Mouse (Mus musculus) heart, postnatal 0 days (tissue): ENCODE measurements around the gene Kcnk10. TPM values are rescaled to one million over a fixed set of nuclear protein-coding genes. Genes with fewer than 3 reads are reported as not detected.

ENCODE experiments used
- ATAC-seq: fragments of 200-750 bp; cut with Nextera tagmentation; 2 replicates; pipeline ENCODE4 v1.8.0; 2017; ENCODE audit warnings: low read depth, moderate number of reproducible peaks, moderate library complexity; ENCODE audit not compliant: insufficient read depth
- DNase-seq: peaks from one replicate; pipeline ENCODE4 v3.0.0-alpha.2; 2016; ENCODE audit warnings: low spot score
- H3K27ac ChIP-seq: fragments of 300-500 bp; sonication (generic); 2 replicates; pipeline ENCODE4 v1.5.1; 2014; ENCODE audit warnings: low read depth, mild to moderate bottlenecking
- H3K27me3 ChIP-seq: fragments of 300-500 bp; sonication (generic); 2 replicates; pipeline ENCODE4 v1.6.1; 2014; ENCODE audit warnings: low read length, mixed read lengths; ENCODE audit not compliant: control insufficient read depth, insufficient read depth
- H3K36me3 ChIP-seq: fragments of 300-500 bp; sonication (generic); replicated peaks from 2 replicates; pipeline ENCODE4 v1.6.1; 2014; ENCODE audit warnings: low read length, mixed read lengths; ENCODE audit not compliant: control insufficient read depth, insufficient read depth
- H3K4me1 ChIP-seq: fragments of 300-500 bp; sonication (generic); 2 replicates; pipeline ENCODE4 v1.6.1; 2014; ENCODE audit warnings: antibody characterized with exemption; ENCODE audit not compliant: control insufficient read depth, insufficient read depth
- H3K4me2 ChIP-seq: fragments of 300-500 bp; sonication (generic); 2 replicates; pipeline ENCODE4 v1.6.1; 2014; ENCODE audit warnings: low read depth, mild to moderate bottlenecking, low read length, moderate library complexity
- H3K4me3 ChIP-seq: fragments of 300-500 bp; sonication (generic); 2 replicates; pipeline ENCODE4 v1.5.1; 2014; ENCODE audit warnings: low read depth, low read length
- H3K9ac ChIP-seq: fragments of 300-500 bp; sonication (generic); replicated peaks from 2 replicates; pipeline ENCODE4 v1.6.1; 2014; ENCODE audit warnings: low read depth, low read length, mixed read lengths
- H3K9me3 ChIP-seq: fragments of 300-500 bp; sonication (generic); replicated peaks from 2 replicates; pipeline ENCODE4 v1.6.1; 2016; ENCODE audit warnings: low read length; ENCODE audit not compliant: control insufficient read depth
- CTCF ChIP-seq: IDR thresholded peaks from 2 replicates; pipeline ENCODE4 v1.5.1; 2016; ENCODE audit warnings: antibody characterized with exemption, control low read depth, low read depth
- EP300 ChIP-seq: IDR thresholded peaks from 2 replicates; pipeline ENCODE4 v1.6.1; 2016; ENCODE audit warnings: antibody characterized with exemption, low read depth
- WGBS: fragments of 180-500 bp; shearing (Covaris S2); extraction: QIAGEN DNeasy Blood & Tissue Kit; methylation state at CpG from one replicate; pipeline ENCODE4 v1.1.7; 2014; 5-methylcytosine and 5-hydroxymethylcytosine counted together
- polyA plus RNA-seq: library from polyadenylated mRNA; unstranded; fragments of >200 nt; fragmentation: Nextera tagmentation; extraction: Ambion mirVana; gene quantifications from 2 replicates; pipeline ENCODE4 v1.2.1, GENCODE M21; 2015
- total RNA-seq: library from RNA; depleted of rRNA; stranded (reverse); fragments of >200 nt; gene quantifications from 2 replicates; pipeline ENCODE4 v1.2.3, GENCODE M21; 2014; ENCODE audit warnings: low replicate concordance

Kcnk10 gene
- total and polyA plus RNA-seq, 2 experiments from 2014 or later: not detected

GRCm38 (mm10) chr12:98575195-98575887 is 2.8 kb downstream of the Kcnk10 start:
- 14% methylated on average over 17 of the region's 17 CpGs for WGBS
- Histone ChIP-seq H3K36me3 (no peaks in the 10 kb centered on the region), H3K9ac (no peak overlapping the region; the same call in 1 of the 2 replicates), H3K27ac (no peak overlapping the region), H3K4me3 (peak overlapping the region; percentile 65), H3K4me2 (peak overlapping the region; percentile 98), H3K9me3 (no peaks in the 10 kb centered on the region), H3K4me1 (peaks cover 3% of the 10 kb centered on the region; the same call in 1 of the 2 replicates), H3K27me3 (peaks cover 68% of the 10 kb centered on the region)
- TF ChIP-seq EP300: no peak
- TF ChIP-seq CTCF: no peak
- ATAC-seq: no peak
- DNase-seq: no peak

GRCm38 (mm10) chr12:98574353-98575194 is 3.5 kb downstream of the Kcnk10 start:
- Histone ChIP-seq H3K36me3 (no peaks in the 10 kb centered on the region), H3K9me3 (no peaks in the 10 kb centered on the region), H3K27ac (no peak overlapping the region), H3K4me1 (peaks cover 3% of the 10 kb centered on the region; the same call in 1 of the 2 replicates), H3K4me3 (peak overlapping the region; percentile 65), H3K9ac (peak overlapping the region; percentile 34; the same call in 1 of the 2 replicates), H3K4me2 (peak overlapping the region; percentile 98), H3K27me3 (peaks cover 68% of the 10 kb centered on the region)
- under 1% methylated on average over 80 of the region's 84 CpGs for WGBS
- ATAC-seq (peak; percentile 61), DNase-seq (no peak)
- TF ChIP-seq CTCF (no peak), EP300 (no peak)

- peak overlapping the region; percentile 65 for H3K4me3 ChIP-seq
- ATAC-seq (no peak), DNase-seq (no peak)
- H3K27ac ChIP-seq: no peak overlapping the region
- TF ChIP-seq EP300 (no peak), CTCF (no peak)
- H3K9me3 ChIP-seq: no peaks in the 10 kb centered on the region
- H3K9ac ChIP-seq: no peak overlapping the region
- H3K27me3 ChIP-seq: peaks cover 63% of the 10 kb centered on the region
- no peaks in the 10 kb centered on the region for H3K36me3 ChIP-seq
- peaks cover 3% of the 10 kb centered on the region; the same call in 1 of the 2 replicates for H3K4me1 ChIP-seq
- 22% methylated on average over 25 of the region's 25 CpGs for WGBS
- peak overlapping the region; percentile 98 for H3K4me2 ChIP-seq
Observed at GRCm38 (mm10) chr12:98573317-98574270, 4.5 kb downstream of the Kcnk10 start.

- no peak for ATAC-seq
- TF ChIP-seq CTCF (no peak), EP300 (no peak)
- H3K27ac ChIP-seq: no peak overlapping the region
- H3K9me3 ChIP-seq: no peaks in the 10 kb centered on the region
- H3K4me3 ChIP-seq: no peak overlapping the region
- no peaks in the 10 kb centered on the region; the same call in 1 of the 2 replicates for H3K4me1 ChIP-seq
- no peaks in the 10 kb centered on the region for H3K36me3 ChIP-seq
- H3K27me3 ChIP-seq: peaks cover 49% of the 10 kb centered on the region
- no peak for DNase-seq
- no peak overlapping the region for H3K9ac ChIP-seq
- 40% methylated on average over 8 of the region's 8 CpGs for WGBS
- H3K4me2 ChIP-seq: no peak overlapping the region
Observed at GRCm38 (mm10) chr12:98571896-98572680, 6.0 kb downstream of the Kcnk10 start.
